Mouse (Mus musculus) midbrain, embryonic 10.5 days (tissue): ENCODE data around the gene Ksr1. TPM values are rescaled to one million over a fixed set of nuclear protein-coding genes. Genes with fewer than 3 reads are reported as not detected.
A peak's percentile ranks its signal among the peaks of the same experiment; 100 is the strongest.

Experiments
- DNase-seq: peaks from one replicate; pipeline ENCODE4 v3.0.0-alpha.2; 2017; ENCODE audit warnings: low spot score
- H3K27ac ChIP-seq: fragments of 300-500 bp; sonication (generic); replicated peaks from 2 replicates; pipeline ENCODE4 v1.5.1; 2016; ENCODE audit warnings: mild to moderate bottlenecking
- H3K27me3 ChIP-seq: fragments of 300-500 bp; sonication (generic); 2 replicates; pipeline ENCODE4 v1.6.1; 2016; ENCODE audit warnings: low read depth, mild to moderate bottlenecking; ENCODE audit not compliant: poor library complexity, severe bottlenecking
- H3K36me3 ChIP-seq: fragments of 300-500 bp; sonication (generic); 2 replicates; pipeline ENCODE4 v1.6.1; 2016; ENCODE audit warnings: mild to moderate bottlenecking, moderate library complexity
- H3K4me1 ChIP-seq: fragments of 300-500 bp; sonication (generic); 2 replicates; pipeline ENCODE4 v1.6.1; 2016
- H3K4me3 ChIP-seq: fragments of 300-500 bp; sonication (generic); 2 replicates; pipeline ENCODE4 v1.5.1; 2016; ENCODE audit warnings: mild to moderate bottlenecking, moderate library complexity
- H3K9me3 ChIP-seq: fragments of 300-500 bp; sonication (generic); replicated peaks from 2 replicates; pipeline ENCODE4 v1.6.1; 2016; ENCODE audit warnings: mild to moderate bottlenecking
- WGBS: fragments of 180-500 bp; shearing (Covaris S2); methylation state at CpG from one replicate; pipeline ENCODE4 v1.1.7; 2016; 5-methylcytosine and 5-hydroxymethylcytosine counted together
- polyA plus RNA-seq: library from polyadenylated mRNA; unstranded; fragments of >200 nt; fragmentation: Nextera tagmentation; extraction: Ambion mirVana; gene quantifications from 2 replicates; pipeline ENCODE4 v1.2.1, GENCODE M21; 2016

Gene Ksr1
- polyA plus RNA-seq, 1 experiment from 2014 or later: 1.7 TPM

- no peaks in the 10 kb centered on the region for H3K9me3 ChIP-seq
- no peak overlapping the region for H3K4me3 ChIP-seq
- no peaks in the 10 kb centered on the region for H3K27me3 ChIP-seq
- no peak overlapping the region for H3K27ac ChIP-seq
- WGBS: 84% methylated on average over 19 of the region's 19 CpGs
- peaks cover 35% of the 10 kb centered on the region for H3K4me1 ChIP-seq
- no peak for DNase-seq
- H3K36me3 ChIP-seq: no peaks in the 10 kb centered on the region
These were observed 33.5 kb downstream of the Ksr1 start for GRCm38 (mm10) chr11:79112559-79113302.

- no peaks in the 10 kb centered on the region for H3K9me3 ChIP-seq
- H3K27me3 ChIP-seq: no peaks in the 10 kb centered on the region
- H3K36me3 ChIP-seq: no peaks in the 10 kb centered on the region
- WGBS: 85% methylated on average over 10 of the region's 10 CpGs
- no peak overlapping the region for H3K27ac ChIP-seq
- no peak for DNase-seq
- H3K4me3 ChIP-seq: no peak overlapping the region
- peaks cover 30% of the 10 kb centered on the region for H3K4me1 ChIP-seq
These were observed 34.2 kb downstream of the Ksr1 start for GRCm38 (mm10) chr11:79111864-79112558.

- no peak for DNase-seq
- Histone ChIP-seq H3K27me3 (no peaks in the 10 kb centered on the region), H3K9me3 (no peaks in the 10 kb centered on the region), H3K4me3 (no peak overlapping the region), H3K36me3 (no peaks in the 10 kb centered on the region), H3K27ac (no peak overlapping the region), H3K4me1 (peaks cover 15% of the 10 kb centered on the region)
- WGBS: 85% methylated on average over 4 of the region's 4 CpGs
These were observed 35.8 kb downstream of the Ksr1 start for GRCm38 (mm10) chr11:79110446-79110845.

- WGBS: 91% methylated on average over 11 of the region's 11 CpGs
These were observed 38.3 kb downstream of the Ksr1 start for GRCm38 (mm10) chr11:79107934-79108333.

GRCm38 (mm10) chr11:79104998-79105397 is 41.2 kb downstream of the Ksr1 start:
- H3K9me3 ChIP-seq: no peaks in the 10 kb centered on the region
- H3K4me3 ChIP-seq: no peak overlapping the region
- 89% methylated on average over 6 of the region's 6 CpGs for WGBS
- DNase-seq: no peak
- peaks cover 14% of the 10 kb centered on the region for H3K4me1 ChIP-seq
- H3K36me3 ChIP-seq: no peaks in the 10 kb centered on the region
- H3K27ac ChIP-seq: no peak overlapping the region
- no peaks in the 10 kb centered on the region for H3K27me3 ChIP-seq

More at GRCm38 (mm10) chr11:79107934-79108333, 38.3 kb downstream of the Ksr1 start:
- Histone ChIP-seq H3K9me3 (no peaks in the 10 kb centered on the region), H3K4me1 (peaks cover 9% of the 10 kb centered on the region), H3K4me3 (no peak overlapping the region), H3K36me3 (no peaks in the 10 kb centered on the region), H3K27me3 (no peaks in the 10 kb centered on the region), H3K27ac (no peak overlapping the region)
- DNase-seq: no peak

- no peak for DNase-seq
- 83% methylated on average over 6 of the region's 6 CpGs for WGBS
- Histone ChIP-seq H3K4me3 (no peak overlapping the region), H3K9me3 (no peaks in the 10 kb centered on the region), H3K27me3 (no peaks in the 10 kb centered on the region), H3K27ac (no peak overlapping the region), H3K36me3 (no peaks in the 10 kb centered on the region), H3K4me1 (peaks cover 15% of the 10 kb centered on the region)
These were observed 41.7 kb downstream of the Ksr1 start for GRCm38 (mm10) chr11:79104538-79104937.

- H3K9me3 ChIP-seq: no peaks in the 10 kb centered on the region
- no peaks in the 10 kb centered on the region for H3K36me3 ChIP-seq
- WGBS: 93% methylated on average over 11 of the region's 11 CpGs
- H3K4me1 ChIP-seq: peaks cover 19% of the 10 kb centered on the region
- no peak overlapping the region for H3K4me3 ChIP-seq
- H3K27ac ChIP-seq: 0 out of 2 replicates have a peak overlapping the region, but pooled peaks have one; percentile 33
- H3K27me3 ChIP-seq: no peaks in the 10 kb centered on the region
- DNase-seq: no peak
These were observed 42.1 kb downstream of the Ksr1 start for GRCm38 (mm10) chr11:79104096-79104495.

- no peak overlapping the region for H3K4me3 ChIP-seq
- 78% methylated on average over 5 of the region's 5 CpGs for WGBS
- H3K36me3 ChIP-seq: no peaks in the 10 kb centered on the region
- H3K27ac ChIP-seq: peak overlapping the region; percentile 33; the same call in 1 of the 2 replicates
- H3K27me3 ChIP-seq: no peaks in the 10 kb centered on the region
- peaks cover 26% of the 10 kb centered on the region for H3K4me1 ChIP-seq
- DNase-seq: no peak
- no peaks in the 10 kb centered on the region for H3K9me3 ChIP-seq
These were observed 42.7 kb downstream of the Ksr1 start for GRCm38 (mm10) chr11:79103461-79103869.

- Histone ChIP-seq H3K27me3 (no peaks in the 10 kb centered on the region), H3K4me1 (peaks cover 28% of the 10 kb centered on the region), H3K36me3 (no peaks in the 10 kb centered on the region), H3K4me3 (no peak overlapping the region), H3K9me3 (no peaks in the 10 kb centered on the region), H3K27ac (no peak overlapping the region; the same call in 1 of the 2 replicates)
- no peak for DNase-seq
- WGBS: 76% methylated on average over 4 of the region's 4 CpGs
These were observed 43.9 kb downstream of the Ksr1 start for GRCm38 (mm10) chr11:79102280-79102679.

GRCm38 (mm10) chr11:79101568-79101967 is 44.6 kb downstream of the Ksr1 start:
- Histone ChIP-seq H3K27ac (no peak overlapping the region), H3K4me1 (peaks cover 32% of the 10 kb centered on the region), H3K4me3 (no peak overlapping the region), H3K9me3 (no peaks in the 10 kb centered on the region), H3K27me3 (no peaks in the 10 kb centered on the region), H3K36me3 (no peaks in the 10 kb centered on the region)
- WGBS: 94% methylated on average over 6 of the region's 6 CpGs
- no peak for DNase-seq

GRCm38 (mm10) chr11:79099032-79099431 is 47.2 kb downstream of the Ksr1 start:
- no peak for DNase-seq
- H3K27me3 ChIP-seq: no peaks in the 10 kb centered on the region
- H3K9me3 ChIP-seq: no peaks in the 10 kb centered on the region
- peak overlapping the region; percentile 64 for H3K27ac ChIP-seq
- no peaks in the 10 kb centered on the region for H3K36me3 ChIP-seq
- peaks cover 57% of the 10 kb centered on the region for H3K4me1 ChIP-seq
- WGBS: 65% methylated on average over 8 of the region's 8 CpGs
- H3K4me3 ChIP-seq: no peak overlapping the region

GRCm38 (mm10) chr11:79097736-79098135 is 48.5 kb downstream of the Ksr1 start:
- Histone ChIP-seq H3K4me3 (no peak overlapping the region), H3K4me1 (peaks cover 65% of the 10 kb centered on the region), H3K9me3 (no peaks in the 10 kb centered on the region), H3K27ac (no peak overlapping the region), H3K27me3 (no peaks in the 10 kb centered on the region), H3K36me3 (no peaks in the 10 kb centered on the region)
- 81% methylated on average over 7 of the region's 7 CpGs for WGBS
- DNase-seq: no peak

- H3K27ac ChIP-seq: peak overlapping the region; percentile 88
- H3K27me3 ChIP-seq: no peaks in the 10 kb centered on the region
- no peaks in the 10 kb centered on the region for H3K36me3 ChIP-seq
- H3K9me3 ChIP-seq: no peaks in the 10 kb centered on the region
- peaks cover 68% of the 10 kb centered on the region for H3K4me1 ChIP-seq
- H3K4me3 ChIP-seq: no peak overlapping the region
- WGBS: 90% methylated on average over 5 of the region's 5 CpGs
- DNase-seq: no peak
These were observed 49.5 kb downstream of the Ksr1 start for GRCm38 (mm10) chr11:79096673-79097072.
